Mouse (Mus musculus): ENCODE data around the gene Il11.
A peak's percentile ranks its signal among the peaks of the same experiment; 100 is the strongest.

Gene Il11

GRCm38 (mm10) chr7:4783667-4784268, 1.1 kb upstream of the Il11 start:
- DNase-seq = no peak

- no peak for DNase-seq
Measured at GRCm38 (mm10) chr7:4782130-4782529, 529 bp downstream of the Il11 start.

- DNase-seq = no peak
Measured at GRCm38 (mm10) chr7:4779921-4780320, 2.7 kb downstream of the Il11 start.

GRCm38 (mm10) chr7:4777851-4778637, 4.6 kb downstream of the Il11 start:
- no peak for DNase-seq

GRCm38 (mm10) chr7:4776861-4777830, 5.5 kb downstream of the Il11 start:
- DNase-seq = peak; percentile 75 to 79

- no peak for DNase-seq
Measured at GRCm38 (mm10) chr7:4776131-4776530, 6.5 kb downstream of the Il11 start.

- no peak for DNase-seq
Measured at GRCm38 (mm10) chr7:4771202-4771601, 11.5 kb downstream of the Il11 start, which contains the start of gene Fam71e2. Gene Fam71e2 (minus strand): TSS chr7:4771302.

GRCm38 (mm10) chr7:4764946-4765710, 17.5 kb downstream of the Il11 start:
- peak in 1 of 2 experiments; percentile 4 for DNase-seq

GRCm38 (mm10) chr7:4759670-4760069, 23.0 kb downstream of the Il11 start:
- DNase-seq = peak in 1 of 2 experiments; percentile 17

- DNase-seq = peak; percentile 88 to 91
Measured at GRCm38 (mm10) chr7:4752821-4753570, 29.7 kb downstream of the Il11 start, which contains the start of gene Cox6b2. Gene Cox6b2 (minus strand): TSS chr7:4753094.

- peak; percentile 69 to 80 for DNase-seq
Measured at GRCm38 (mm10) chr7:4751971-4752820, 30.5 kb downstream of the Il11 start.

- no peak for DNase-seq
Measured at GRCm38 (mm10) chr7:4749169-4749568, 33.5 kb downstream of the Il11 start.

- DNase-seq = no peak
Measured at GRCm38 (mm10) chr7:4748321-4748720, 34.3 kb downstream of the Il11 start.

- no peak for DNase-seq
Measured at GRCm38 (mm10) chr7:4747156-4747899, 35.3 kb downstream of the Il11 start.

- no peak for DNase-seq
Measured at GRCm38 (mm10) chr7:4746326-4746980, 36.2 kb downstream of the Il11 start.

- no peak for DNase-seq
Measured at GRCm38 (mm10) chr7:4744886-4745285, 37.8 kb downstream of the Il11 start.

GRCm38 (mm10) chr7:4743354-4743753, 39.3 kb downstream of the Il11 start:
- no peak for DNase-seq

- no peak for DNase-seq
Measured at GRCm38 (mm10) chr7:4742482-4742819, 40.2 kb downstream of the Il11 start.

Measured in kidney, postnatal 25 days (tissue).